Mouse (Mus musculus): ENCODE measurements around the gene Zfp592. TPM values are rescaled to one million over a fixed set of nuclear protein-coding genes. Genes with fewer than 3 reads are reported as not detected.
A peak's percentile ranks its signal among the peaks of the same experiment; 100 is the strongest.

Zfp592 gene
- polyA plus RNA-seq, 1 experiment from 2014 or later, result 6.6 TPM

DNA sequence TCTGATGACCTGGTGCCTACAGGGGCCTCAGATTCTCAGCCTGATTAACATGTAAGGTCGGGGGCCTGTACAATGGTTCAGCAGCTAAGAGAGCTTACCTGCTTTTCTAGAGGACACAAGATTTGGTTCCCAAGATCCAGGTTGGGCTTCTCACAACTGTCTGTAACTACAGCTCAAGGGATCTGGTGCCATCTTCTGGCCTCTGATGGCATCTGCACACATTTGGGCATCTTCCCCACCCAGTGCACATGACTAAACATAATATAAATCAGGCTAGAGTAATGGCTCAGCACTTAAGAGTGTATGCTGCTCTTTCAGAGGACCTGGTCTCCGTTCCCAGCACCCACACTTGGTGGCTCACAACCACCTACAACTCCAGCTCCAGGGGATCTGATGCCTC lies 67.4 kb downstream of the Zfp592 start:
- DNase-seq (ENCODE audit: low spot score) (peak; percentile 50), ATAC-seq (no peak; the same call in 1 of the 2 replicates)
- Histone ChIP-seq H3K36me3 (ENCODE audit: insufficient read depth, low read length) (no peaks in the 10 kb centered on the region), H3K27ac (ENCODE audit: low read length) (no peak overlapping the region), H3K4me1 (ENCODE audit: insufficient read depth, low read depth, low read length) (peaks cover 16% of the 10 kb centered on the region; the same call in 1 of the 2 replicates), H3K9me3 (ENCODE audit: low read length) (no peaks in the 10 kb centered on the region), H3K27me3 (replicated peaks; ENCODE audit: insufficient read depth, low read length) (no peaks in the 10 kb centered on the region), H3K4me2 (replicated peaks; ENCODE audit: low read depth, low read length) (no peak overlapping the region), H3K9ac (replicated peaks; ENCODE audit: low read depth) (no peak overlapping the region), H3K4me3 (ENCODE audit: low read depth, low read length) (no peak overlapping the region)
- TF ChIP-seq EP300 (IDR thresholded peaks at IDR 0.05) (no peak), CTCF (IDR thresholded peaks at IDR 0.05) (peak; percentile 80)
- WGBS, result 85% methylated on average over 2 of the region's 2 CpGs

DNA sequence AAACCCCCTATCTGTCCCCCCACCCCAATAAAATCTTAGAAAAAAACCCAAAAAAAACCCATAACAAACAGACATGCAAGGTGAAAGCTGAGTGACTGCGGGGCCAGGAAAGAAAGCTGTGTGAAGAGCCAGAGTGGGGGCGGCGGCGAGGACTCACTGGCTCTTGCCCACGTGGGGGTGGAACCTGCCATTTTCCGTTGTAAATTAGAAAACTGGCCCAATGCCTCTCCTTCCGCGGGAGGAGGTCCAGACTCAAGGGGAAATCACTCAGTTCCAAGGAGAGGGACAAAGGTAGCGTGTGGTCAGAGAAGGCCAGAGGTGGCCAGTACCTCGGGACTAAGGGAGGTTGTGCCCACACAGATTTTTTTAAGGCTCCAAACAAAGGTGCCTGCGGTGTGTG lies 68.5 kb downstream of the Zfp592 start:
- Histone ChIP-seq H3K27ac (ENCODE audit: low read length) (no peak overlapping the region), H3K4me2 (replicated peaks; ENCODE audit: low read depth, low read length) (no peak overlapping the region), H3K4me1 (ENCODE audit: insufficient read depth, low read depth, low read length) (peaks cover 16% of the 10 kb centered on the region; the same call in 1 of the 2 replicates), H3K9ac (replicated peaks; ENCODE audit: low read depth) (no peak overlapping the region), H3K9me3 (ENCODE audit: low read length) (no peaks in the 10 kb centered on the region), H3K4me3 (ENCODE audit: low read depth, low read length) (no peak overlapping the region), H3K36me3 (ENCODE audit: insufficient read depth, low read length) (no peaks in the 10 kb centered on the region), H3K27me3 (replicated peaks; ENCODE audit: insufficient read depth, low read length) (no peaks in the 10 kb centered on the region)
- TF ChIP-seq CTCF (IDR thresholded peaks at IDR 0.05) (no peak), EP300 (IDR thresholded peaks at IDR 0.05) (no peak)
- DNase-seq (ENCODE audit: low spot score) (no peak), ATAC-seq (no peak)
- WGBS, result 85% methylated on average over 11 of the region's 11 CpGs

DNA sequence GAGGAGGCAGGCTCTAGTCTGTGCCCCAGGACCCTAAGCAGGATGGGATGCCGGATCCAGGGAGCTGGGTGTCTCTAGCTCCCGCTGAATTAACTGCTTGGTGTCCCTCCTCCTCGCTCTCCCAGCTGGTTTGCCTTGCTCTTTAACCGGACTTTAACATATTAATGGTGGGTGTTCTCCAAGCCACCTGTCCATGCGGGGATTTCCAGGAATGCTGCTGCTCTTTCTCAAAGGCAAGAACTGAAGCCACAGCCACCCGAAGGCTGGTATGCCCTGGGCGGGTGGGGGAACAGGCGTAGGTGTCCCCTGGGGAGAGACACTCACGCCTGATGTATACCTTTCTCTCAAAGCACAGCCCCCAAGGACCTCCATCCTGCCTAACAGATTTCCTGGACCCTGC lies 69.9 kb downstream of the Zfp592 start:
- H3K9ac ChIP-seq (replicated peaks; ENCODE audit: low read depth), result no peak overlapping the region
- DNase-seq (ENCODE audit: low spot score) (no peak), ATAC-seq (no peak)
- H3K27ac ChIP-seq (ENCODE audit: low read length), result no peak overlapping the region
- no peak overlapping the region for H3K4me2 ChIP-seq (replicated peaks; ENCODE audit: low read depth, low read length)
- TF ChIP-seq EP300 (IDR thresholded peaks at IDR 0.05), result no peak
- no peak for TF ChIP-seq CTCF (IDR thresholded peaks at IDR 0.05)
- H3K9me3 ChIP-seq (ENCODE audit: low read length), result no peaks in the 10 kb centered on the region
- H3K4me1 ChIP-seq (ENCODE audit: insufficient read depth, low read depth, low read length), result peaks cover 9% of the 10 kb centered on the region; the same call in 1 of the 2 replicates
- WGBS, result 71% methylated on average over 9 of the region's 9 CpGs
- H3K4me3 ChIP-seq (ENCODE audit: low read depth, low read length), result no peak overlapping the region
- H3K27me3 ChIP-seq (replicated peaks; ENCODE audit: insufficient read depth, low read length), result no peaks in the 10 kb centered on the region
- H3K36me3 ChIP-seq (ENCODE audit: insufficient read depth, low read length), result no peaks in the 10 kb centered on the region

DNA sequence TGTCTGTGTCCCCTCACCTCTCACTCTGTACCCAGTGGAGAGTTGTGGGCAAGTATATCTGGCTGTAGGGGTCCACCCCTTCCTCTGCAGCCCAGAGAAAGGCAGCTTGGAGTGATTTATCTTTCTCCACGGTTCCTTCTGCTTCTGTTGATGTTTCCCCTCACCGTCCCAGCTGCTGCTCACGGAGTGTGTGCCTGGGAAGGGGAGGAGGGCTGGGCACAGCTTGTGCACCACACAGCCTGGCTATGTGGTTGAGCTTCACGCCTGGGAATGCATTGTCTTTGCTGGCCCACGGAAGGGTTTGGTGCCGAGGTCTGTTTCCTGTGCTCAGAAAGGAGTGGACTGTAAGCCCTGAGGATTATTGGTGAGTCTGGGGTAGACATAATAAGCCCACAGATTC lies 73.2 kb downstream of the Zfp592 start:
- H3K36me3 ChIP-seq (ENCODE audit: insufficient read depth, low read length), result no peaks in the 10 kb centered on the region
- ATAC-seq (peak; percentile 47), DNase-seq (ENCODE audit: low spot score) (no peak)
- 18% methylated on average over 6 of the region's 6 CpGs for WGBS
- no peaks in the 10 kb centered on the region for H3K9me3 ChIP-seq (ENCODE audit: low read length)
- H3K4me2 ChIP-seq (replicated peaks; ENCODE audit: low read depth, low read length), result no peak overlapping the region
- no peak overlapping the region for H3K27ac ChIP-seq (ENCODE audit: low read length)
- no peak overlapping the region for H3K4me3 ChIP-seq (ENCODE audit: low read depth, low read length)
- no peak for TF ChIP-seq CTCF (IDR thresholded peaks at IDR 0.05)
- no peak for TF ChIP-seq EP300 (IDR thresholded peaks at IDR 0.05)
- no peaks in the 10 kb centered on the region for H3K4me1 ChIP-seq (ENCODE audit: insufficient read depth, low read depth, low read length)
- H3K27me3 ChIP-seq (replicated peaks; ENCODE audit: insufficient read depth, low read length), result no peaks in the 10 kb centered on the region
- H3K9ac ChIP-seq (replicated peaks; ENCODE audit: low read depth), result no peak overlapping the region

DNA sequence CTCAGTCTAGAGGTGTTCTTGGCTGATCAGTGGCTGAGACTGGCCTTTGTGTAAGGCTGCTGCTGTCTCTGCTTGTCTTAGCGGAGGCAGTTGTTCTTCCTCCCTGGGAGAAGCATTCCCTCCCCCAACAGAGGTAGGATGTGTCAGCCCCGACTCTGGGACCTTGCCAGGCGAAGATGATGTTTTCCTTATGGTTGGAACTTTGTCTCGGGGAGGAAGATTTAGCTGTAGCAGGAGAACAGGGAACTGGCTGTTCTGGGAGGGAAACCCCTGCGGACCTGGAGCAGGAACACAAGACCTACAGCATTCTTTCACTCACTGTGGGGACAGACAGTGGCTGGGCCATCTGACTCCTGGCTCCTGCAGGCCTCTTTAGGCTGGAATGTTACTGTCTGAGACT lies 79.0 kb downstream of the Zfp592 start:
- H3K36me3 ChIP-seq (ENCODE audit: insufficient read depth, low read length), result no peaks in the 10 kb centered on the region
- DNase-seq (ENCODE audit: low spot score) (peak; percentile 66), ATAC-seq (peak; percentile 54)
- H3K27ac ChIP-seq (ENCODE audit: low read length), result no peak overlapping the region
- no peak overlapping the region for H3K4me2 ChIP-seq (replicated peaks; ENCODE audit: low read depth, low read length)
- H3K4me1 ChIP-seq (ENCODE audit: insufficient read depth, low read depth, low read length), result peaks cover 9% of the 10 kb centered on the region; the same call in 1 of the 2 replicates
- no peaks in the 10 kb centered on the region for H3K9me3 ChIP-seq (ENCODE audit: low read length)
- H3K27me3 ChIP-seq (replicated peaks; ENCODE audit: insufficient read depth, low read length), result no peaks in the 10 kb centered on the region
- WGBS, result 37% methylated on average over 5 of the region's 5 CpGs
- no peak overlapping the region for H3K4me3 ChIP-seq (ENCODE audit: low read depth, low read length)
- TF ChIP-seq CTCF (IDR thresholded peaks at IDR 0.05) (no peak), EP300 (IDR thresholded peaks at IDR 0.05) (peak; percentile 50; the same call in 1 of the 2 replicates)
- no peak overlapping the region for H3K9ac ChIP-seq (replicated peaks; ENCODE audit: low read depth)

DNA sequence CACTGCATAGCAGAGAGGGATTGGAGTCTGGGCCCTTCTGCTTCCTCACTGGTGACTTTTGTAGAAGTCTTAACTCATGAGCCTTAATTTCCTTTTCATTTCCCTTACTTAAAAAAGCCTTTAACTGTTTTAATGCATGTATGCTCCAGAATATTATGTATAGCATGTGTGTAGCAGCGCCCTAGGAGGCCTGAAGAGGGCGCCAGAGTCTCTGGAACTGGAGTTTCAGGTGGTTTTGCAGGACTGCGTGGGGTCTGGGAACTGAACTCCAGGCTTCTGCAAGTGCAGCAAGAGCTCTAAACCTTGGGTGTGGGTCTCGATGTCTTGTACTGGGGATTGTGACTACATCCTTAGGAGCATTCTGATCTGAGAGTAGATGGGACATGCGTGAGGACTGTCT lies 79.8 kb downstream of the Zfp592 start:
- Histone ChIP-seq H3K4me3 (ENCODE audit: low read depth, low read length) (no peak overlapping the region), H3K27ac (ENCODE audit: low read length) (no peak overlapping the region), H3K4me1 (ENCODE audit: insufficient read depth, low read depth, low read length) (peaks cover 9% of the 10 kb centered on the region; the same call in 1 of the 2 replicates), H3K27me3 (replicated peaks; ENCODE audit: insufficient read depth, low read length) (no peaks in the 10 kb centered on the region), H3K4me2 (replicated peaks; ENCODE audit: low read depth, low read length) (no peak overlapping the region), H3K36me3 (ENCODE audit: insufficient read depth, low read length) (no peaks in the 10 kb centered on the region), H3K9me3 (ENCODE audit: low read length) (no peaks in the 10 kb centered on the region), H3K9ac (replicated peaks; ENCODE audit: low read depth) (no peak overlapping the region)
- DNase-seq (ENCODE audit: low spot score) (no peak), ATAC-seq (no peak)
- 88% methylated on average over 5 of the region's 5 CpGs for WGBS
- TF ChIP-seq EP300 (IDR thresholded peaks at IDR 0.05), result no peak
- peak; percentile 41 for TF ChIP-seq CTCF (IDR thresholded peaks at IDR 0.05)

DNA sequence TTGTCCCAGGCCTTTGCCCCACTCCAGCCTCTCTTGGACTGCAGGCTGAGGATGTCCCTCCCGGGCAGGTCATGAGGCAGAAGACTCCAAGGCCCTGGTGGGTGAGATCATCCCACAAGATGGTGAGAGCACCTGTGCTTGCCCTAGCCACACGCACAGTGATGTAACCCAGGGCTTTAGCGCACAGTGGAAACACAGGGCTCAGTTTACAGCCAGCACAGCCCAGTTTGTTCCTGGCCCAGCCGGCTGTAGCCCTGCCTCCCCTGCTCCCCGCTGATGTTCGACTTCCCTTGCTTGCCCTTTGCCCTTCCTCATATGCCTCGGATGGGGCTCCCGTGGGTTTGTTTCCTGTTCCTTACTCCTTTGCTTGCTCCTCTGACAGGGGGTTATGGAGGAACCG lies 81.1 kb downstream of the Zfp592 start:
- H3K9me3 ChIP-seq (ENCODE audit: low read length), result no peaks in the 10 kb centered on the region
- no peak for TF ChIP-seq EP300 (IDR thresholded peaks at IDR 0.05)
- no peak for TF ChIP-seq CTCF (IDR thresholded peaks at IDR 0.05)
- DNase-seq (ENCODE audit: low spot score), result peak; percentile 41
- 32% methylated on average over 9 of the region's 9 CpGs for WGBS
- no peaks in the 10 kb centered on the region for H3K27me3 ChIP-seq (replicated peaks; ENCODE audit: insufficient read depth, low read length)
- H3K4me2 ChIP-seq (replicated peaks; ENCODE audit: low read depth, low read length), result no peak overlapping the region
- no peak overlapping the region for H3K9ac ChIP-seq (replicated peaks; ENCODE audit: low read depth)
- peak overlapping the region; percentile 57 for H3K27ac ChIP-seq (ENCODE audit: low read length)
- H3K4me3 ChIP-seq (ENCODE audit: low read depth, low read length), result no peak overlapping the region
- peak; percentile 29 for ATAC-seq
- no peaks in the 10 kb centered on the region for H3K36me3 ChIP-seq (ENCODE audit: insufficient read depth, low read length)
- peaks cover 9% of the 10 kb centered on the region; the same call in 1 of the 2 replicates for H3K4me1 ChIP-seq (ENCODE audit: insufficient read depth, low read depth, low read length)

All from lung, postnatal 0 days (tissue).